ENCODE assay signal across 21 mouse cellular contexts in genomic region chr6:67048052-67048691, GRCm38 (mm10). TPM values are rescaled to one million over a fixed set of nuclear protein-coding genes. Genes with fewer than 3 reads are reported as not detected.
DNase-seq lines count a peak whose midpoint lies in the region; ATAC-seq and TF ChIP-seq lines count a peak whose summit lies in the region.
"Had no signal": no experiment of that assay in that cellular context is flagged by ENCODE, and none has a peak within 500 bp of the region (broad histone marks: within the 10 kb centered on the region; RNA-seq: fewer than 3 reads in every experiment).

No protein-coding gene starts in this region.

- TF ChIP-seq EP300 in heart, adult 2 months (IDR thresholded peaks at IDR 0.05; ENCODE audit: insufficient read depth, low read depth, low read length) = no peak

- no peak overlapping the region for H3K4me2 ChIP-seq in hindbrain, embryonic 16.5 days (ENCODE audit: low read length)
- no peak overlapping the region for H3K4me2 ChIP-seq in midbrain, embryonic 11.5 days
- H3K4me2 ChIP-seq in midbrain, embryonic 13.5 days (replicated peaks) = no peak overlapping the region
- H3K4me2 ChIP-seq: embryonic facial prominence, embryonic 15.5 days; heart, embryonic 12.5 days; neural tube, embryonic 12.5 days had no signal

- intact Hi-C loops in heart, adult 2 months (cut with DNase I) = no loop called here

- H3K4me3 ChIP-seq in hindbrain, embryonic 16.5 days (ENCODE audit: low read length) = no peak overlapping the region
- no peak overlapping the region for H3K4me3 ChIP-seq in hindbrain, embryonic 10.5 days
- no peak overlapping the region for H3K4me3 ChIP-seq in midbrain, embryonic 11.5 days (ENCODE audit: low read depth, low read length)
- H3K4me3 ChIP-seq in midbrain, embryonic 13.5 days (replicated peaks) = no peak overlapping the region
- no peak overlapping the region for H3K4me3 ChIP-seq in heart, adult 2 months
- H3K4me3 ChIP-seq: embryonic facial prominence, embryonic 15.5 days; gastrocnemius, adult 2 months; heart, embryonic 12.5 days; neural tube, embryonic 12.5 days had no signal

- peak; percentile 20 to 38 for DNase-seq in cerebellum, postnatal 10 days
- no peak for DNase-seq in cerebellum, adult 18-20 months
- no peak for DNase-seq in hindbrain, embryonic 10.5 days (ENCODE audit: low spot score)
- DNase-seq in midbrain, embryonic 11.5 days (ENCODE audit: low spot score, missing footprints) = peak; percentile 60
- peak; percentile 70 for DNase-seq in forelimb bud, embryonic 11.5 days (ENCODE audit: low read depth, low spot score)
- DNase-seq in heart, adult 2 months = no peak
- DNase-seq: adrenal gland, postnatal 10 days; cerebellum, postnatal 14 days; gastrocnemius, adult 2 months; heart, postnatal 14 days; kidney, adult 9 months; kidney, postnatal 25 days; thymus, postnatal 36 days had no signal

- H3K9ac ChIP-seq in hindbrain, embryonic 16.5 days (ENCODE audit: low read depth, low read length) = no peak overlapping the region
- H3K9ac ChIP-seq in midbrain, embryonic 11.5 days (ENCODE audit: low read length) = no peak overlapping the region
- H3K9ac ChIP-seq in midbrain, embryonic 13.5 days (replicated peaks) = no peak overlapping the region
- no peak overlapping the region for H3K9ac ChIP-seq in heart, adult 2 months (ENCODE audit: low read depth, low read length)
- H3K9ac ChIP-seq: embryonic facial prominence, embryonic 15.5 days; heart, embryonic 12.5 days; liver, embryonic 14.5 days; neural tube, embryonic 12.5 days had no signal

- H3K36me3 ChIP-seq in hindbrain, embryonic 16.5 days (ENCODE audit: control insufficient read depth, insufficient read depth, low read length) = no peaks in the 10 kb centered on the region
- H3K36me3 ChIP-seq in hindbrain, embryonic 10.5 days = no peaks in the 10 kb centered on the region
- no peaks in the 10 kb centered on the region for H3K36me3 ChIP-seq in midbrain, embryonic 11.5 days (ENCODE audit: control insufficient read depth, insufficient read depth, low read length)
- H3K36me3 ChIP-seq in midbrain, embryonic 13.5 days = no peaks in the 10 kb centered on the region
- no peaks in the 10 kb centered on the region for H3K36me3 ChIP-seq in heart, adult 2 months (ENCODE audit: control insufficient read depth, insufficient read depth, low read length)
- H3K36me3 ChIP-seq: embryonic facial prominence, embryonic 15.5 days; heart, embryonic 12.5 days; neural tube, embryonic 12.5 days had no signal

- H3K9me3 ChIP-seq in hindbrain, embryonic 16.5 days (ENCODE audit: control insufficient read depth, low read length) = no peaks in the 10 kb centered on the region
- H3K9me3 ChIP-seq in hindbrain, embryonic 10.5 days = no peaks in the 10 kb centered on the region
- H3K9me3 ChIP-seq in midbrain, embryonic 11.5 days (ENCODE audit: control insufficient read depth, low read length) = no peaks in the 10 kb centered on the region
- no peaks in the 10 kb centered on the region for H3K9me3 ChIP-seq in midbrain, embryonic 13.5 days
- H3K9me3 ChIP-seq: embryonic facial prominence, embryonic 15.5 days; heart, embryonic 12.5 days; neural tube, embryonic 12.5 days had no signal

- no peaks in the 10 kb centered on the region for H3K79me2 ChIP-seq in heart, adult 2 months (replicated peaks; ENCODE audit: control insufficient read depth, insufficient read depth, low read length)

- peak; percentile 76; the same call in 1 of the 2 replicates for ATAC-seq in hindbrain, embryonic 16.5 days
- ATAC-seq in midbrain, embryonic 11.5 days (ENCODE audit: low FRiP score) = no peak
- ATAC-seq in midbrain, embryonic 13.5 days = no peak
- ATAC-seq: activated CD4-positive, CD25-positive, alpha-beta regulatory T cell, adult 4 months; CD4-positive, CD25-positive, alpha-beta regulatory T cell, adult 4 months had no signal

- no peak for TF ChIP-seq CTCF in heart, adult 2 months (IDR thresholded peaks at IDR 0.05)

- H3K27ac ChIP-seq in hindbrain, embryonic 16.5 days (ENCODE audit: low read depth, low read length) = no peak overlapping the region
- no peak overlapping the region for H3K27ac ChIP-seq in hindbrain, embryonic 10.5 days
- H3K27ac ChIP-seq in midbrain, embryonic 11.5 days (ENCODE audit: low read depth, low read length) = no peak overlapping the region
- H3K27ac ChIP-seq in midbrain, embryonic 13.5 days = no peak overlapping the region
- H3K27ac ChIP-seq in heart, adult 2 months = no peak overlapping the region
- H3K27ac ChIP-seq: embryonic facial prominence, embryonic 15.5 days; gastrocnemius, adult 2 months; neural tube, embryonic 12.5 days had no signal

- no peaks in the 10 kb centered on the region for H3K27me3 ChIP-seq in hindbrain, embryonic 16.5 days (replicated peaks; ENCODE audit: control insufficient read depth, insufficient read depth, low read length)
- no peaks in the 10 kb centered on the region for H3K27me3 ChIP-seq in hindbrain, embryonic 10.5 days (ENCODE audit: insufficient read depth, poor library complexity, severe bottlenecking)
- no peaks in the 10 kb centered on the region for H3K27me3 ChIP-seq in midbrain, embryonic 11.5 days (ENCODE audit: control insufficient read depth, insufficient read depth, low read length)
- no peaks in the 10 kb centered on the region for H3K27me3 ChIP-seq in midbrain, embryonic 13.5 days
- no peaks in the 10 kb centered on the region for H3K27me3 ChIP-seq in heart, adult 2 months (ENCODE audit: control insufficient read depth, insufficient read depth, low read length)
- H3K27me3 ChIP-seq: embryonic facial prominence, embryonic 15.5 days; heart, embryonic 12.5 days; neural tube, embryonic 12.5 days had no signal

- H3K4me1 ChIP-seq in hindbrain, embryonic 16.5 days (ENCODE audit: control insufficient read depth, insufficient read depth, low read depth, low read length) = peaks cover 5% of the 10 kb centered on the region
- peaks cover 9% of the 10 kb centered on the region for H3K4me1 ChIP-seq in hindbrain, embryonic 10.5 days (replicated peaks)
- peaks cover 3% of the 10 kb centered on the region; the same call in 1 of the 2 replicates for H3K4me1 ChIP-seq in midbrain, embryonic 11.5 days (ENCODE audit: control insufficient read depth, insufficient read depth, low read length)
- H3K4me1 ChIP-seq in midbrain, embryonic 13.5 days (replicated peaks) = peaks cover 9% of the 10 kb centered on the region; the same call in 1 of the 2 replicates
- no peaks in the 10 kb centered on the region for H3K4me1 ChIP-seq in heart, adult 2 months (ENCODE audit: control insufficient read depth, insufficient read depth, low read length)

- 60% methylated on average over 3 of the region's 3 CpGs for WGBS in hindbrain, embryonic 16.5 days
- 83% methylated on average over 3 of the region's 3 CpGs for WGBS in hindbrain, embryonic 10.5 days
- 77% methylated on average over 3 of the region's 3 CpGs for WGBS in midbrain, embryonic 11.5 days
- 78% methylated on average over 3 of the region's 3 CpGs for WGBS in midbrain, embryonic 13.5 days
- 95% methylated on average over 3 of the region's 3 CpGs for WGBS in heart, adult 2 months

- no peak for TF ChIP-seq POLR2A in heart, adult 2 months (IDR thresholded peaks at IDR 0.05; ENCODE audit: insufficient read depth, low read depth, low read length)

RNA-seq across cellular contexts. Expression of gene Gadd45a, which starts 10.9 kb away (rescaled TPM):
- polyA plus RNA-seq in hindbrain, embryonic 16.5 days (2015; fragmentation: Nextera tagmentation; extraction: Ambion mirVana) = 15.3 and 18.5 TPM in 2 replicates
- 21.9 and 25.7 TPM in 2 replicates for polyA plus RNA-seq in hindbrain, embryonic 10.5 days (2016; fragmentation: Nextera tagmentation; extraction: Ambion mirVana)
- polyA plus RNA-seq in midbrain, embryonic 11.5 days (2014; fragmentation: Nextera tagmentation; extraction: Ambion mirVana) = 13.2 and 16.5 TPM in 2 replicates
- 18.6 and 21.1 TPM in 2 replicates for polyA plus RNA-seq in midbrain, embryonic 13.5 days (2015; fragmentation: Nextera tagmentation; extraction: Ambion mirVana)
- 10 to 100 TPM; 14.6 to 16.1 TPM for total RNA-seq in heart, adult 2 months (2021)
- polyA plus RNA-seq in heart, adult 2 months (2012; rRNA removed) = 21.5 and 30.3 TPM in 2 replicates

Comparison
In these comparisons a context has a peak if more than half of its experiments do, and no peak if none do; other contexts are left out.
1. DNase-seq: peak in cerebellum, postnatal 10 days (2 of 2), midbrain, embryonic 11.5 days (single experiment) and forelimb bud, embryonic 11.5 days (single experiment); none in cerebellum, adult 18-20 months (0 of 2), hindbrain, embryonic 10.5 days (single experiment) and heart, adult 2 months (0 of 2).